Mouse (Mus musculus) neural tube, embryonic 12.5 days (tissue): ENCODE results near the gene Tagap1. TPM values are rescaled to one million over a fixed set of nuclear protein-coding genes. Genes with fewer than 3 reads are reported as not detected.
"Not testable (repeated sequence)": the region's sequence is repeated elsewhere in the genome, so short reads cannot be mapped to it uniquely, and the experiment has no call there.

Experiments
- ATAC-seq: fragments of 200-750 bp; cut with Nextera tagmentation; 2 replicates; pipeline ENCODE4 v1.8.0; 2017; ENCODE audit warnings: low read depth, mild to moderate bottlenecking, moderate TSS enrichment, moderate library complexity; ENCODE audit not compliant: low FRiP score
- H3K27ac ChIP-seq: fragments of 300-500 bp; sonication (generic); 2 replicates; pipeline ENCODE4 v1.5.1; 2016
- H3K27me3 ChIP-seq: fragments of 300-500 bp; sonication (generic); replicated peaks from 2 replicates; pipeline ENCODE4 v1.6.1; 2016; ENCODE audit warnings: mild to moderate bottlenecking
- H3K36me3 ChIP-seq: fragments of 300-500 bp; sonication (generic); 2 replicates; pipeline ENCODE4 v1.6.1; 2016; ENCODE audit warnings: mild to moderate bottlenecking
- H3K4me1 ChIP-seq: fragments of 300-500 bp; sonication (generic); 2 replicates; pipeline ENCODE4 v1.6.1; 2016
- H3K4me2 ChIP-seq: fragments of 300-500 bp; sonication (generic); replicated peaks from 2 replicates; pipeline ENCODE4 v1.6.1; 2016; ENCODE audit warnings: mild to moderate bottlenecking
- H3K4me3 ChIP-seq: fragments of 300-500 bp; sonication (generic); 2 replicates; pipeline ENCODE4 v1.5.1; 2016
- H3K9ac ChIP-seq: fragments of 300-500 bp; sonication (generic); 2 replicates; pipeline ENCODE4 v1.6.1; 2016; ENCODE audit warnings: mild to moderate bottlenecking
- H3K9me3 ChIP-seq: fragments of 300-500 bp; sonication (generic); 2 replicates; pipeline ENCODE4 v1.6.1; 2016; ENCODE audit warnings: mild to moderate bottlenecking
- WGBS: fragments of 180-500 bp; shearing (Covaris S2); methylation state at CpG from one replicate; pipeline ENCODE4 v1.1.7; 2016; 5-methylcytosine and 5-hydroxymethylcytosine counted together
- polyA plus RNA-seq: library from polyadenylated mRNA; unstranded; fragments of >200 nt; fragmentation: Nextera tagmentation; extraction: Ambion mirVana; gene quantifications from 2 replicates; pipeline ENCODE4 v1.2.1, GENCODE M21; 2016

The Tagap1 gene
- polyA plus RNA-seq, 1 experiment from 2014 or later = 55.7 TPM

DNA sequence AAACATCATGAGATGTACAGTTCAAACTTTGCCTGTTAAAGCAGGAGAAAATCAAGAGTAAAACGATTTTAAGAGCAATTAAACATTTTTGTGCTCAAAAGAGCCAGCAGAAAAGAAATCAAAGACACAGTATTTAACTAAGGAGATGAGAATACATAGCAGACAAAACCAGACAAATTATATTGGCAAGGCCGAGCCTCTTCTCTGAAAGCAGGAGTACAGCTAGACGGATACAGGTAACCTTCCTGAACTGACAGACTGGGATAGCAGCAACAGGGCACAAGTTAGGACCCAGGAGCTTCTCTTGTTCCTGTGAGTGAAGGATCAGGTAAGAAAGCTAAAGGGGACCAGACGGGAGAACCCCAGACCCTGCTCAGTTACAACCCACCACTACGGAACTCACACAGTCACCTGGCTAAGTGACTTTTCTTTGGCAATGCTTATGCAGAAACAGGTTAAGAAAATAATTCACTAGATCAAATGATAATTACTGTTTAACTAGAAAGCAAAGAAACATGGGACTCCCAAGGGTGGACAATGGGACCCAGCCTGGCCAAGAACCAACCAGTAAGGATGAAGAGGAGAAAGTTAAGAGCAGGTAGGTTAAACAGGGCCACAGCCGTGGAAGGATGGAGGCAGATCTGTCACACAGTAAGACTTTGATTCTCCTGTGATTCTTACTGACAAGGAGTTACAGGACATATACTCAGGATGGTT lies 1.3 kb downstream of the Tagap1 start:
- H3K4me1 ChIP-seq, H3K27ac ChIP-seq, H3K27me3 ChIP-seq, ATAC-seq, H3K36me3 ChIP-seq, H3K9ac ChIP-seq, H3K9me3 ChIP-seq: not testable (repeated sequence)
- peak overlapping the region; percentile 52 for H3K4me2 ChIP-seq
- 68% methylated on average over 5 of the region's 6 CpGs for WGBS
- peak overlapping the region; percentile 55; the same call in 1 of the 2 replicates for H3K4me3 ChIP-seq

- H3K9ac ChIP-seq, H3K27ac ChIP-seq, H3K27me3 ChIP-seq, H3K4me1 ChIP-seq, H3K4me3 ChIP-seq, H3K9me3 ChIP-seq, H3K36me3 ChIP-seq, H3K4me2 ChIP-seq, ATAC-seq: not testable (repeated sequence)
- WGBS = 88% methylated on average over 7 of the region's 8 CpGs
Measured at GRCm38 (mm10) chr17:6958881-6959280, 2.1 kb downstream of the Tagap1 start.

DNA sequence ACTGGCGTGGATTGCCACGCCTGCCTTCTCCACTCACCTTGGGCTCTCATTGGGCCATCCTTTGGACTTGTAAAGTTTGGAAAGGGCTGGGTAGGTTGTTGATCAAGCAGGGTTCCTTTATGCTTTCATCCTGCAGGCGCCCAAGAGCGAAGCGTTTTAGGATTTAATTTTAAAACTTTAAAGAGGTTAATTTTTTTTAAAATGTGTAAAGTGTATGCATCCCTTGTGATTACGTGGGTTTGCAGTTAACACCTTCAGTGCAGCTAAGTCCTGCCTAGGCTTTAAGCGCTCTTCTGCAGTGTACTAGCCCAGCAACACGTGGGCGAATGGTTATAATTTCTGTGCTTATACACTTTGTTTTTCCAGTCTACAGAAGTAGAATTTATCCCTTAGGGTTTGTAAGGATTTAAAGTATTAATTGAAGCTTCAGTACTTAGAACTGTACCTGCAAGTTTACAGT lies 12.2 kb downstream of the Tagap1 start:
- peak overlapping the region; percentile 56 for H3K9ac ChIP-seq
- peak overlapping the region; percentile 53 for H3K4me3 ChIP-seq
- H3K27me3 ChIP-seq, H3K4me1 ChIP-seq, H3K27ac ChIP-seq, H3K36me3 ChIP-seq, H3K9me3 ChIP-seq: not testable (repeated sequence)
- peak; percentile 55; the same call in 1 of the 2 replicates for ATAC-seq
- WGBS = 18% methylated on average over 9 of the region's 9 CpGs
- peak overlapping the region; percentile 66 for H3K4me2 ChIP-seq

- peak; percentile 97 for ATAC-seq
- Histone ChIP-seq H3K27ac (peak within 1 kb of the TSS; percentile 57; the same call in 1 of the 2 replicates), H3K4me2 (peak within 1 kb of the TSS; percentile 66), H3K4me3 (peak within 1 kb of the TSS; percentile 53), H3K9ac (peak within 1 kb of the TSS; percentile 56)
- H3K4me1 ChIP-seq, H3K9me3 ChIP-seq, H3K27me3 ChIP-seq, H3K36me3 ChIP-seq: not testable (repeated sequence)
- under 1% methylated on average over 71 of the region's 73 CpGs for WGBS
Measured at GRCm38 (mm10) chr17:6947984-6948768, 12.8 kb downstream of the Tagap1 start, which contains the start of gene Rsph3b. Gene Rsph3b (minus strand): TSS chr17:6948682.

DNA sequence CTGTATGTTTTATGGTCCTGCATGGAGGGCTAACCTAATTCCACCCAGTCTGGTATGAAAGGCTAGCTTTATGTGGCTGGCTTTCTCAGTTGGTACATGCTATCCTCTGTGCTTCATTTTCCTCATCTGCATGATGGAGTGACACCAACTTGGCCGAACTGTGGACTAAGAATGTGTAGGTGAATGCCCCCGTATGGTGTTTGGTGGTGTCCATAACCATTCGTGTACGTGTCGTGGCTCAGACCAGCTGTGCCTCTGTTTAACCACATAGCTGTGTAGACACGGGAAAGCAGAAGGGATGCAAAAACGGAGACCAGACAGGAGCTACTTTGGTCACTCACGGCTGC lies 13.3 kb downstream of the Tagap1 start:
- not testable (repeated sequence) for H3K27me3 ChIP-seq, H3K36me3 ChIP-seq, H3K27ac ChIP-seq, H3K4me1 ChIP-seq, H3K9me3 ChIP-seq, H3K9ac ChIP-seq
- peak; percentile 37 for ATAC-seq
- no CpG with 5 or more reads among the region's 8 CpGs for WGBS
- Histone ChIP-seq H3K4me3 (peak overlapping the region; percentile 53), H3K4me2 (peak overlapping the region; percentile 66)

- H3K4me2 ChIP-seq, H3K4me1 ChIP-seq, H3K36me3 ChIP-seq, H3K27ac ChIP-seq, H3K9ac ChIP-seq, H3K9me3 ChIP-seq, ATAC-seq, H3K27me3 ChIP-seq, H3K4me3 ChIP-seq: not testable (repeated sequence)
- no CpG with 5 or more reads among the region's 4 CpGs for WGBS
Measured at GRCm38 (mm10) chr17:6942560-6942959, 18.4 kb downstream of the Tagap1 start.

DNA sequence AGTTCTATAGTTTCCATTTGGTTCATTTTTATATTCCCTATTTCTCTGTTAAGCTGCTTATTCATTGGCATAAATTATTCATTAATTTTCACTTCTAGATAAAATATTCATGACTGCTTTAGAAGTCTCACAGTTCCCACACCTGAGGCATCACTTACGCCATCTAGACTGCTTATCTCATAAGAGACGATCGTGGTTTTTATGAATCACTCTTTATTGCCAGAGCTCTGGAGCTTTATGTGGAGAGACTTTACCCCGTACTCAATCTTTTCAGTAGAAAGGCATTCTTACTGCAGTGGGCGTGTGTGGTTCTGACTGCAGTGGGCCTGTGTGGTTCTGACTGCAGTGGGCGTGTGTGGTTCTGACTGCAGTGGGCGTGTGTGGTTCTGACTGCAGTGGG lies 29.3 kb downstream of the Tagap1 start:
- H3K9me3 ChIP-seq, H3K4me3 ChIP-seq, H3K27ac ChIP-seq, H3K36me3 ChIP-seq, H3K4me1 ChIP-seq, H3K9ac ChIP-seq, H3K27me3 ChIP-seq, H3K4me2 ChIP-seq, ATAC-seq: not testable (repeated sequence)
- WGBS = 94% methylated on average over 7 of the region's 7 CpGs

DNA sequence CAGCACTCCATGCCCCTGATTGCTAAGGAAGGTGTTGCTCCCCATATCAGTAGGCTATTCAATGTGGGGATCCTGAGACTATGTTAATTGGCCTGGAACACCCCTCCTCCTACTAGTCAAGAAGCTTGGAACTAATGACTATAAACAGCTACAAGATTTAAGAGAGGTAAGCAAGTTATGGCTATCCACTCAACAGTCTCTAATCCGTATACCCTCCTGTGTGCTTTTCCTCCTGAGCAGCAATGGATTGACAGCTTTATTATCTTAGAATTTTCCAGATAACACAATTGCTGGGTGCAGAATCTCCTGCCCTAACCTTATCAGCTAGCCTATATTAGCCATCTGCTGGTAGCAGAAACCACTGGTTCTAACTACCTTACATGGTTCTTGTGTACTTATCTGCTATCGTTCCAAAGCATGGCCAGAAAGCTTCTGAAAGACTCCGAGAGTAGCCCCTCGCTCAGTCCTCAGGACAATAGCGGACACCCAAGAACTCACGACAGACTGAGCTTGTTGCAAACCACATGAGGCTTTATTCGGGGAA lies 40.5 kb downstream of the Tagap1 start:
- ATAC-seq, H3K36me3 ChIP-seq, H3K27ac ChIP-seq, H3K27me3 ChIP-seq, H3K4me3 ChIP-seq, H3K9me3 ChIP-seq, H3K4me1 ChIP-seq, H3K9ac ChIP-seq, H3K4me2 ChIP-seq: not testable (repeated sequence)
- 91% methylated on average over 7 of the region's 7 CpGs for WGBS

DNA sequence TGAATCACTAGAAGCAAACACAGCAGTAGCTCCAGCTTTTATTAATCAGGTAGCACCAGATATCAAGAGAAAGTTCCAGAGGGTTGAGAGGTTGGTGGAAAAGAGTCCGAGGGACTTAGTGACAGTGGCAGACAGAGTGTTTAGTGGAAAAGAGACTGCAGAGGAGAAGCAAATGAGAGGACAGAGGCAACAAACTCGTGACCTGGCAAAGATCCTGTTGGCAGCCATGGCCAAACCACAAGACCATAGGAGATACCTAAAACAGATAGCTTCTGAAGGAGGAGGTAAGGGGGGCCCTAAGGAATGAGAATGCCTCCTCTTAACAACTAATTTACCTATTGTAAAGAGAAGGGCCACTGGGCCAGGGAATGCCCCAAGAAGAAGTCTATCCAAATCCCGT lies 41.6 kb downstream of the Tagap1 start:
- WGBS = 86% methylated on average over 3 of the region's 3 CpGs
- H3K27ac ChIP-seq, H3K36me3 ChIP-seq, H3K4me1 ChIP-seq, ATAC-seq, H3K4me3 ChIP-seq, H3K27me3 ChIP-seq, H3K4me2 ChIP-seq, H3K9me3 ChIP-seq, H3K9ac ChIP-seq: not testable (repeated sequence)

DNA sequence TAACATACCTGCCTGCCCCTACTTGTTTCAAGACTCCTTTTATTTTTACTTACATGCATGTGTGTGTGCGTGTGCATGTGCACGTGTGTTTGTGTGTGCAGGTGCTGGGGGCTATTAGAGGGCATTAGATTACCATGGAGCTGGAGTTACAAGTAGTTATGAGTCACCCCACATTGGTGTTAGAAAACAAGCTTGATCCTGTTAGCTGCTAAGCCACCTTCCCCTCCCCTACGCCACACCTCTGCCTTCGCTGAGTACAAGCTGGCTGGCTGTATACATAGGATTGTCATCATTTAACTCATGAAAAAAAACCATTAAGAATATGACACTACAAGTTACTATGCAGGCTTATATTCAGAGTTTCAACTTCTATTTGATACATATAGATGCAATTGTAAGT lies 45.7 kb downstream of the Tagap1 start:
- H3K27ac ChIP-seq, ATAC-seq, H3K4me1 ChIP-seq, H3K9ac ChIP-seq, H3K36me3 ChIP-seq, H3K4me3 ChIP-seq, H3K27me3 ChIP-seq, H3K4me2 ChIP-seq, H3K9me3 ChIP-seq: not testable (repeated sequence)
- 100% methylated on average over 4 of the region's 4 CpGs for WGBS

DNA sequence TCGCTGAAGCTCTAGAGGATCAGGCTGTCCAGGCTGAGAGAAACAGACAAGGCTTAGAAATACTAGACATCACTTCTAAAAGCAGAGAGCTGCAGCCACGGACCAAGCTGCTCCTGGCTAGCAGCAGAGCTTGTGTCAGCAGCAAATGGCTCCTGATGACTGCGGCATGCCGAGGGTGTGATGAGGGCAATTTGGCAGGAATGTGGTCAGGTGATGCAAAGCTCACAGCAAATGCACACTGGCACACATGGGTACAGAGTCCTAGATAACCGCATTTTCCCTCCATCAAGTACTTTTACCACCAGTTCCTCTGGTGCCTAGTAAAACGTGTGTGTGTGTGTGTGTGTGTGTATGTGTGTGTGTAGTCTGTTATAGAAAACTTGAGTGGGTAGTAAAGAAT lies 46.9 kb downstream of the Tagap1 start:
- H3K9me3 ChIP-seq, H3K9ac ChIP-seq, H3K27me3 ChIP-seq, H3K4me2 ChIP-seq, H3K4me3 ChIP-seq, H3K4me1 ChIP-seq, H3K27ac ChIP-seq, ATAC-seq, H3K36me3 ChIP-seq: not testable (repeated sequence)
- 67% methylated on average over 2 of the region's 6 CpGs for WGBS
